Mouse (Mus musculus): ENCODE data around the gene Kdsr.

DNA sequence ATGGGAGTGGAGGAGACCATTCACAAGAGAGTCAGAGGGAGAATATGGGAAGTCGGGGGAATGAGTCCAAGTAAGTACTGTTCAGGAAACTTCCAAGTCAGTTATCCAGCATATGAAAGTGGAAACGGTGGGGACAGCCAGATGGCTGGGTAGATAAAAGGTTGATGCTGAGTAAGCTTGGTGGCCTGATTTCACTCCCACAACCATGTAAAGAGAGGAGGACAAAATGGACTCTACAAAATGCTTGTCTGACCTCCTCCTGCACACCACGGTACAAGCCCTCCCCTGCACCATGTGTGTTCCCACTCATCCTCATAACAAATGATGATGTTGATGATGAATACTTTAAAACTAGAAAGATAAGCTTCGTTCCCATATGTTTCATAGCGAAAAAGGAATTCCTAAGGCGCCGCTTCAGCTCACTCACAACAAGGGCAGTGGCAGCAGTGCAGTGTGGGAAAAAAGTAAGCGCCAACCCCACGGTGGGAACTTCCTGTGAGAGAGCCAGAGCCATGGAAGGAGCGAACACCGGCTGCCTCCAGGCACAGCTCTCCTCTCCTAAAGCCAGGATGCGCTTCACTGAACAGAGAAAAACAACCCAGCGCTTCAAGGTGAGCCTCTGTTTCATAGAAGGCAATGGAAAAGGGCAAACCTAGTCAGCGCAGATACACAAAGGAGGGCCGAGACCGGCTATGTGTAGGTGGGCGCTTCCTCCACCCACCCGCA is 71.9 kb downstream of the Kdsr start:
- no peak for TF ChIP-seq CTCF (IDR thresholded peaks at IDR 0.05; ENCODE audit: control insufficient read depth, insufficient read depth, insufficient read length)
- TF ChIP-seq MYOG (IDR thresholded peaks at IDR 0.05; ENCODE audit: control insufficient read depth, extremely low read depth, insufficient read length): no peak
